Mouse (Mus musculus) gastrocnemius, postnatal 14 days (tissue): ENCODE results near the gene Phactr3. TPM values are rescaled to one million over a fixed set of nuclear protein-coding genes. Genes with fewer than 3 reads are reported as not detected.
A peak's percentile ranks its signal among the peaks of the same experiment; 100 is the strongest.
"Not testable (repeated sequence)": the region's sequence is repeated elsewhere in the genome, so short reads cannot be mapped to it uniquely, and the experiment has no call there.

Experiments
- DNase-seq: peaks from one replicate; pipeline ENCODE4 v3.0.0; 2021; ENCODE audit warnings: mixed read lengths
- intact Hi-C: fragments of 180-260 bp; cut with DNase I; formaldehyde crosslinking; loops from one replicate; pipeline ENCODE4 v1.15.1; 2025; ENCODE audit warnings: low total_unique reads
- total RNA-seq, 2 experiments: library from RNA; stranded (reverse); gene quantifications; 2 replicates each; pipeline ENCODE4 v1.2.3; 2021

Phactr3 gene
- total RNA-seq, 2 experiments from 2014 or later: 0.10 TPM; not detected in 1

- DNase-seq: no peak
- intact Hi-C loops: no loop called here
Observed at GRCm38 (mm10) chr2:178304188-178304529, 185.4 kb downstream of the Phactr3 start.

GRCm38 (mm10) chr2:178304669-178305068, 185.9 kb downstream of the Phactr3 start:
- intact Hi-C loops: no loop called here

GRCm38 (mm10) chr2:178313539-178313938, 194.8 kb downstream of the Phactr3 start:
- no peak for DNase-seq
- intact Hi-C loops: no loop called here

More at GRCm38 (mm10) chr2:178304669-178305068, 185.9 kb downstream of the Phactr3 start:
- DNase-seq: no peak

GRCm38 (mm10) chr2:178316281-178316680, 197.5 kb downstream of the Phactr3 start:
- intact Hi-C loops: no loop called here
- DNase-seq: no peak

GRCm38 (mm10) chr2:178319766-178320165, 201.0 kb downstream of the Phactr3 start:
- intact Hi-C loops: no loop called here

GRCm38 (mm10) chr2:178321271-178321670, 202.5 kb downstream of the Phactr3 start:
- no peak for DNase-seq

More at GRCm38 (mm10) chr2:178319766-178320165, 201.0 kb downstream of the Phactr3 start:
- no peak for DNase-seq

GRCm38 (mm10) chr2:178324410-178324809, 205.6 kb downstream of the Phactr3 start:
- DNase-seq: no peak
- intact Hi-C loops: no loop called here

More at GRCm38 (mm10) chr2:178321271-178321670, 202.5 kb downstream of the Phactr3 start:
- intact Hi-C loops: no loop called here

- DNase-seq: no peak
- intact Hi-C loops: no loop called here
Observed at GRCm38 (mm10) chr2:178324818-178325217, 206.0 kb downstream of the Phactr3 start.

GRCm38 (mm10) chr2:178326067-178326466, 207.3 kb downstream of the Phactr3 start:
- no peak for DNase-seq
- intact Hi-C loops: no loop called here

- intact Hi-C loops: no loop called here
Observed at GRCm38 (mm10) chr2:178326750-178327465, 208.1 kb downstream of the Phactr3 start.

GRCm38 (mm10) chr2:178327466-178328040, 208.8 kb downstream of the Phactr3 start:
- intact Hi-C loops: no loop called here
- DNase-seq: peak; percentile 51

More at GRCm38 (mm10) chr2:178326750-178327465, 208.1 kb downstream of the Phactr3 start:
- DNase-seq: no peak

GRCm38 (mm10) chr2:178329551-178329950, 210.8 kb downstream of the Phactr3 start:
- intact Hi-C loops: no loop called here
- no peak for DNase-seq

GRCm38 (mm10) chr2:178329986-178330385, 211.2 kb downstream of the Phactr3 start:
- DNase-seq: no peak
- intact Hi-C loops: no loop called here

- intact Hi-C loops: no loop called here
- no peak for DNase-seq
Observed at GRCm38 (mm10) chr2:178337878-178338277, 219.1 kb downstream of the Phactr3 start.

- no peak for DNase-seq
Observed at GRCm38 (mm10) chr2:178339044-178339443, 220.3 kb downstream of the Phactr3 start.

GRCm38 (mm10) chr2:178342105-178342504, 223.3 kb downstream of the Phactr3 start:
- intact Hi-C loops, DNase-seq: not testable (repeated sequence)

More at GRCm38 (mm10) chr2:178339044-178339443, 220.3 kb downstream of the Phactr3 start:
- intact Hi-C loops: no loop called here

- intact Hi-C loops: no loop called here
- DNase-seq: no peak
Observed at GRCm38 (mm10) chr2:178342597-178342996, 223.8 kb downstream of the Phactr3 start.
